Mouse (Mus musculus) myocyte (in vitro differentiated cells): ENCODE results near the gene Tshr. TPM values are rescaled to one million over a fixed set of nuclear protein-coding genes. Genes with fewer than 3 reads are reported as not detected.

Experiments
- H3K27me3 ChIP-seq: one replicate; pipeline ENCODE4 v1.6.1; 2011; ENCODE audit not compliant: control insufficient read depth, insufficient read depth, insufficient read length
- H3K36me3 ChIP-seq: one replicate; pipeline ENCODE4 v1.6.1; 2011; ENCODE audit not compliant: control insufficient read depth, insufficient read depth
- H3K4me2 ChIP-seq: one replicate; pipeline ENCODE4 v1.6.1; 2011; ENCODE audit warnings: low read depth, control low read depth
- H3K4me3 ChIP-seq: one replicate; pipeline ENCODE4 v1.5.1; 2011; ENCODE audit warnings: mild to moderate bottlenecking, control low read depth, moderate library complexity
- H3K79me2 ChIP-seq: one replicate; pipeline ENCODE4 v1.6.1; 2011; ENCODE audit not compliant: control insufficient read depth, insufficient read depth
- H3ac ChIP-seq: one replicate; pipeline ENCODE4 v1.6.1; 2011; ENCODE audit not compliant: control insufficient read depth, insufficient read length
- CEBPB ChIP-seq: IDR thresholded peaks from 2 replicates; pipeline ENCODE4 v1.6.1; 2011; ENCODE audit warnings: mild to moderate bottlenecking, moderate library complexity; ENCODE audit not compliant: poor library complexity, insufficient read depth, severe bottlenecking
- E2F4 ChIP-seq: IDR thresholded peaks from one replicate; pipeline ENCODE4 v1.6.1; 2011; ENCODE audit warnings: mild to moderate bottlenecking, control low read depth, moderate library complexity; ENCODE audit not compliant: insufficient read depth
- MAX ChIP-seq: IDR thresholded peaks from one replicate; pipeline ENCODE4 v1.6.1; 2011; ENCODE audit warnings: low read depth, mild to moderate bottlenecking, control low read depth
- MYOD1 ChIP-seq, 3 experiments: IDR thresholded peaks; one replicate each; pipeline ENCODE4 v1.6.1; 2011; ENCODE audit warnings: control low read depth in 2 of 3, low read depth in 2 of 3, mild to moderate bottlenecking in 2 of 3, moderate library complexity in 1 of 3; ENCODE audit not compliant: insufficient read length in 2 of 3, control insufficient read depth in 1 of 3
- MYOG ChIP-seq, 3 experiments: IDR thresholded peaks; one replicate each; pipeline ENCODE4 v1.6.1; 2011; ENCODE audit warnings: control low read depth in 2 of 3, low read depth in 2 of 3, mild to moderate bottlenecking in 2 of 3; ENCODE audit not compliant: insufficient read length in 2 of 3, control insufficient read depth in 1 of 3, insufficient read depth in 1 of 3
- POLR2A ChIP-seq: IDR thresholded peaks from one replicate; pipeline ENCODE4 v1.6.1; 2011; ENCODE audit warnings: low read depth, mild to moderate bottlenecking, control low read depth, moderate library complexity; ENCODE audit not compliant: insufficient read length
- POLR2AphosphoS2 ChIP-seq: IDR thresholded peaks from one replicate; pipeline ENCODE4 v1.6.1; 2011; ENCODE audit warnings: low read depth, control low read depth; ENCODE audit not compliant: insufficient read length
- REST ChIP-seq: IDR thresholded peaks from one replicate; pipeline ENCODE4 v1.6.1; 2011; ENCODE audit warnings: mild to moderate bottlenecking, control low read depth, moderate library complexity; ENCODE audit not compliant: insufficient read depth, insufficient read length
- SRF ChIP-seq: IDR thresholded peaks from one replicate; pipeline ENCODE4 v1.6.1; 2011; ENCODE audit warnings: low read depth; ENCODE audit not compliant: control insufficient read depth, insufficient read length
- TCF12 ChIP-seq: IDR thresholded peaks from one replicate; pipeline ENCODE4 v1.6.1; 2011; ENCODE audit warnings: mild to moderate bottlenecking, control low read depth; ENCODE audit not compliant: poor library complexity, insufficient read depth, severe bottlenecking
- TCF3 ChIP-seq: IDR thresholded peaks from one replicate; pipeline ENCODE4 v1.6.1; 2011; ENCODE audit warnings: low read depth, control low read depth; ENCODE audit not compliant: insufficient read length
- USF1 ChIP-seq: IDR thresholded peaks from one replicate; pipeline ENCODE4 v1.6.1; 2011; ENCODE audit warnings: low read depth, mild to moderate bottlenecking, control low read depth, moderate library complexity
- polyA plus RNA-seq: library from polyadenylated mRNA; unstranded; fragments of >200 nt; fragmentation: generic; extraction: Trizol; gene quantifications from one replicate; pipeline ENCODE4 v1.2.1, GENCODE M21; 2012; ENCODE audit warnings: missing spikeins

The Tshr gene
- polyA plus RNA-seq, 1 experiment, result not detected

DNA sequence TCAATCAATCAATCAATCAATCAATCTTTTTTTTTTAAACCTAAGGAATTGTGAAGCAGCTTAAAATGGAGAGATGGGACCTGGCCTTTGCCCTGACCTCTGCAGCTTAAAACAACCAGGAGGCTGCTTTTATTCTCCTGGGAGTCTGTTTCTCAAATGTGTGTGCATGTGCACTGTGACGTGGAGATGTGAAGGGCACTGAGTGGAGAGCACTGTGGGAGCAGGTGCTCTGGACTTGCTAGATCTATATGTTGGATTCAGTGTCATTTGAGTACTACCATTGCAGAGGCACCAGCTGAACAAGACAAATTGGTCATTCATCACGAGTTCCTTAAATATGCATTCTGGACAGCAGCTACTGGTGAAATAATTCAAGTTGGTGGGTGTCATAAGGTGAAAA lies 42.8 kb downstream of the Tshr start:
- Histone ChIP-seq H3K27me3 (no peaks in the 10 kb centered on the region), H3ac (no peak overlapping the region), H3K4me2 (no peak overlapping the region), H3K36me3 (no peaks in the 10 kb centered on the region), H3K4me3 (no peak overlapping the region), H3K79me2 (no peaks in the 10 kb centered on the region)
- TF ChIP-seq MYOG (IDR thresholded peaks at IDR 0.05; ENCODE audit: control insufficient read depth in 1 of 3, insufficient read depth in 1 of 3, insufficient read length in 2 of 3, low read depth in 2 of 3), result no peak
- TF ChIP-seq POLR2A, result no peak
- no peak for TF ChIP-seq USF1
- TF ChIP-seq MYOD1 (IDR thresholded peaks at IDR 0.05; ENCODE audit: control insufficient read depth in 1 of 3, insufficient read length in 2 of 3, low read depth in 2 of 3), result no peak
- TF ChIP-seq MAX, result no peak
- no peak for TF ChIP-seq POLR2AphosphoS2
- no peak for TF ChIP-seq REST
- TF ChIP-seq CEBPB, result no peak
- no peak for TF ChIP-seq E2F4
- TF ChIP-seq TCF12, result no peak
- TF ChIP-seq TCF3, result no peak
- TF ChIP-seq SRF, result no peak

DNA sequence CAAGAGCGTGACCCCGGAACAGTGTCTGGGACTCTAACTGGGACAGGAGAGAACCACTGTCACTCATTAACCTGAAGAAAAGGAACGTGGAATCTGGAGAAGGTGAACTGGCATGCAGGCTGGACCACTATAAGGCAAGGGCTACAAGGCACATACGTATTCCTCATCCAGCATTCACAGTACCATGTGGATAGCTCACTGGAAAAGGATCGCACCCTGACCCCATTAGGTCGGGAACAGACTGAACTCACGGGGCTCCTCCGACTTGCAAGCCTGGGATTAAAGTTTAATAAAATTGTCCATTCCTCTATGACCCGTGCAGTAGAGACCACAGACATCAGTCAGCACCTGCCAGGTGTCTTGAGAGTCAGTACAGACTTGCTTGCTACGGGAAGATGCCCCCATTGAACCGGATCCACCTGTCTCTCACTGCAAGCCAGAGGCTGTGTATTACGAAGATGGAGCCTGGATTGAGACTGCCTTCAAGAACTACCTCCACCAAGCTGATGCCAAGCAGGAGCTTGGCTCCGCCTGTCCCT lies 97.9 kb downstream of the Tshr start:
- no peak overlapping the region for H3K4me2 ChIP-seq

DNA sequence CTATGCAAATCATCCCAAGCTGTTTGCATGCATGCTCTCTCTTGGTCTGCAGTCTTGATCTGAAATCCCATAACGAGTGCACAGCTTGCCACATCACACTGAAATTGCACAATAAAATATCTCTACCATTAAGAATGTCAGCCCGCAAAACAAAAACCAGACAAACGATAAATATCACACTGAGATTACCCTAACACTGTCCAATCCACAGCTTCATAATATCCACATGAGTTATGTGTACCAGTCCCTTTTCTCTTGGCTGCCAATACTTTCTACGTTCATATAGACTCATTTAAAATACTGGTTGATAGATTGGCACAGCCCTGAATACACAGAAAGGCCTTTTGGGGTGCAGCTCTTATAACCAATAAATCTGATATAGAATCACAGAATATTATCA lies 102.0 kb downstream of the Tshr start:
- Histone ChIP-seq H3K36me3 (no peaks in the 10 kb centered on the region), H3K4me3 (no peak overlapping the region), H3ac (no peak overlapping the region), H3K79me2 (no peaks in the 10 kb centered on the region), H3K27me3 (no peaks in the 10 kb centered on the region), H3K4me2 (no peak overlapping the region)
- TF ChIP-seq TCF3 (no peak), MYOD1 (IDR thresholded peaks at IDR 0.05; ENCODE audit: control insufficient read depth in 1 of 3, insufficient read length in 2 of 3, low read depth in 2 of 3) (no peak), E2F4 (no peak), USF1 (no peak), POLR2A (no peak), MAX (no peak)

More for the DNA sequence above, 97.9 kb downstream of the Tshr start:
- Histone ChIP-seq H3K27me3 (no peaks in the 10 kb centered on the region), H3ac (no peak overlapping the region), H3K79me2 (no peaks in the 10 kb centered on the region), H3K36me3 (no peaks in the 10 kb centered on the region), H3K4me3 (no peak overlapping the region)
- TF ChIP-seq TCF12 (no peak), USF1 (no peak)

DNA sequence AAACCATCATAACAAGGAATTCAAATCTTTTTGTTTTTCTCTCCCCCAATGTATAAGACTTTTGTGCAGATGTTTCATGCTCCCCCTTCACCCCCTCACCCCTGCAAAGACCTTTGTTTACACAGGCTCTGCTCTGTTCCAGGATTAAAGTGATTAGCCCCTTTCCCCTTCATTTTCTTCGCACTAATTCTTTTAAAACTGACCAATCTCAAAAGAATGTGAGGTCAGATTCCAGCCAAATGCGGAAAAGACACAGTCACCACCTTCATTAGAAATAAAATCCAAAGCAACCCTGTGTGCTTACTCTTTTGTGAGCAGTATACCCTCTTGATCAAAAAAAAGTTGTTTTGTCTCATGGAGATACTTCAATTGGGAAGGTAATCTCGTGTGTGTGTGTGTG lies 104.0 kb downstream of the Tshr start:
- no peaks in the 10 kb centered on the region for H3K79me2 ChIP-seq
- H3ac ChIP-seq, result no peak overlapping the region
- no peak overlapping the region for H3K4me3 ChIP-seq
- no peaks in the 10 kb centered on the region for H3K27me3 ChIP-seq
- TF ChIP-seq MAX, result no peak
- no peak for TF ChIP-seq SRF
- no peak for TF ChIP-seq MYOG (IDR thresholded peaks at IDR 0.05; ENCODE audit: control insufficient read depth in 1 of 3, insufficient read depth in 1 of 3, insufficient read length in 2 of 3, low read depth in 2 of 3)
- no peak for TF ChIP-seq TCF3
- no peak for TF ChIP-seq TCF12
- no peak for TF ChIP-seq CEBPB
- TF ChIP-seq POLR2A, result no peak
- no peak for TF ChIP-seq USF1
- no peak for TF ChIP-seq E2F4
- no peak for TF ChIP-seq POLR2AphosphoS2
- no peak for TF ChIP-seq REST
- no peak for TF ChIP-seq MYOD1 (IDR thresholded peaks at IDR 0.05; ENCODE audit: control insufficient read depth in 1 of 3, insufficient read length in 2 of 3, low read depth in 2 of 3)
- H3K4me2 ChIP-seq, result no peak overlapping the region
- H3K36me3 ChIP-seq, result no peaks in the 10 kb centered on the region

GRCm38 (mm10) chr12:91495497-91496225 lies 111.3 kb downstream of the Tshr start:
- no peak for TF ChIP-seq REST
- no peak for TF ChIP-seq POLR2AphosphoS2
- TF ChIP-seq MYOD1 (IDR thresholded peaks at IDR 0.05; ENCODE audit: control insufficient read depth in 1 of 3, insufficient read length in 2 of 3, low read depth in 2 of 3), result no peak
- no peak for TF ChIP-seq SRF
- TF ChIP-seq MAX, result no peak
- no peak for TF ChIP-seq MYOG (IDR thresholded peaks at IDR 0.05; ENCODE audit: control insufficient read depth in 1 of 3, insufficient read depth in 1 of 3, insufficient read length in 2 of 3, low read depth in 2 of 3)
- TF ChIP-seq CEBPB, result no peak
- TF ChIP-seq POLR2A, result no peak
- no peak for TF ChIP-seq TCF12
- no peak for TF ChIP-seq E2F4
- no peak for TF ChIP-seq TCF3
- TF ChIP-seq USF1, result no peak
- H3K36me3 ChIP-seq, result no peaks in the 10 kb centered on the region
- peak overlapping the region; percentile 54 for H3K4me2 ChIP-seq
- H3ac ChIP-seq, result no peak overlapping the region
- no peaks in the 10 kb centered on the region for H3K27me3 ChIP-seq
- no peaks in the 10 kb centered on the region for H3K79me2 ChIP-seq
- H3K4me3 ChIP-seq, result no peak overlapping the region
